Mouse (Mus musculus) left cerebral cortex, adult 9 months (tissue): Measurements from ENCODE around the gene Cnih2.
A peak's percentile ranks its signal among the peaks of the same experiment; 100 is the strongest.

ENCODE experiments used
- DNase-seq, 2 experiments: peaks; one replicate each; pipeline ENCODE4 v3.0.0; 2022; ENCODE audit warnings: low spot score in 2 of 2

The Cnih2 gene

DNA sequence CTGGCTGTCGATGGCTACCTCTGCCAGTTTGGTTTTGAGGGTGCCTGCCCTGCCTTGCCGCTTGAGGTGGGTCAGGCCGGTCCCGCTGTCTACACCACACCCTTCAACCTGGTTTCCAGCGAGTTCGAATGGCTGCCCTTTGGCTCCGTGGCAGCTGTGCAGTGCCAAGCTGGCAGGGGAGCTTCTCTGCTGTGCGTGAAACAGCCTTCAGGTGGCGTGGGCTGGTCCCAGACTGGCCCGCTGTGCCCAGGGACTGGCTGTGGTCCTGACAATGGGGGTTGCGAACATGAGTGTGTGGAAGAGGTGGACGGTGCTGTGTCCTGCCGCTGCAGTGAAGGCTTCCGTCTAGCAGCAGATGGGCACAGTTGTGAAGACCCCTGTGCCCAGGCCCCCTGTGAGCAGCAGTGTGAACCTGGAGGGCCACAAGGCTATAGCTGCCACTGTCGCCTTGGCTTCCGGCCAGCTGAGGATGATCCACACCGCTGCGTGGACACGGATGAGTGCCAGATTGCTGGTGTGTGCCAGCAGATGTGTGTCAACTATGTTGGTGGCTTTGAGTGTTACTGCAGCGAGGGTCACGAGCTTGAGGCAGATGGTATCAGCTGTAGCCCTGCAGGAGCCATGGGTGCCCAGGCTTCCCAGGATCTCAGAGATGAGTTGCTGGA lies 29.6 kb downstream of the Cnih2 start:
- no peak for DNase-seq

DNA sequence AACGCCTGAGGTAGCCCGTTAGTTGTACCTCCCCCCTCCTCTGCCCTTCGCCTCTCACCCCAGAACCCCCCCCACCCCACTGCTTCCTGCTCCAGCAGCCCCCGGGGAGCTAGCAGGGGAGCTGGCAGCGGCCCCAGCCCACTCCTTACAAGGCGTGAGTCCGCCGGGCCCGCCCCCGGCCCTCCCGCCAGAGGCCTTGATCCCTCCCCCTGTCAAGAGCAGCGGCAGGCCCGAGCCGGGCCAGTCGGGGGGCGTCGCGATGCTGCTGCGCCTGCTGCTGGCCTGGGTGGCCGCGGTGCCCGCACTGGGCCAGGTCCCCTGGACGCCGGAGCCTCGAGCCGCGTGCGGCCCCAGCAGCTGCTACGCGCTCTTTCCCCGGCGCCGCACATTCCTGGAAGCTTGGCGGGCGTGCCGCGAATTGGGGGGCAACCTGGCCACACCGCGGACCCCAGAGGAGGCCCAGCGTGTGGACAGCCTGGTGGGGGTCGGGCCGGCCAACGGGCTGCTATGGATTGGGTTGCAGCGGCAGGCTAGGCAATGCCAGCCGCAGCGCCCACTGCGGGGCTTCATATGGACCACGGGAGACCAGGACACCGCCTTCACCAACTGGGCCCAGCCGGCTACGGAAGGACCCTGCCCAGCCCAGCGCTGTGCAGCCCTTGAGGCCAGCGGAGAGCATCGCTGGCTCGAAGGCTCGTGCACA lies 30.3 kb downstream of the Cnih2 start, which contains the start of gene Cd248:
Gene Cd248 (plus strand): TSS at position 212 of the 703 bp plus-strand sequence.
- no peak for DNase-seq

DNA sequence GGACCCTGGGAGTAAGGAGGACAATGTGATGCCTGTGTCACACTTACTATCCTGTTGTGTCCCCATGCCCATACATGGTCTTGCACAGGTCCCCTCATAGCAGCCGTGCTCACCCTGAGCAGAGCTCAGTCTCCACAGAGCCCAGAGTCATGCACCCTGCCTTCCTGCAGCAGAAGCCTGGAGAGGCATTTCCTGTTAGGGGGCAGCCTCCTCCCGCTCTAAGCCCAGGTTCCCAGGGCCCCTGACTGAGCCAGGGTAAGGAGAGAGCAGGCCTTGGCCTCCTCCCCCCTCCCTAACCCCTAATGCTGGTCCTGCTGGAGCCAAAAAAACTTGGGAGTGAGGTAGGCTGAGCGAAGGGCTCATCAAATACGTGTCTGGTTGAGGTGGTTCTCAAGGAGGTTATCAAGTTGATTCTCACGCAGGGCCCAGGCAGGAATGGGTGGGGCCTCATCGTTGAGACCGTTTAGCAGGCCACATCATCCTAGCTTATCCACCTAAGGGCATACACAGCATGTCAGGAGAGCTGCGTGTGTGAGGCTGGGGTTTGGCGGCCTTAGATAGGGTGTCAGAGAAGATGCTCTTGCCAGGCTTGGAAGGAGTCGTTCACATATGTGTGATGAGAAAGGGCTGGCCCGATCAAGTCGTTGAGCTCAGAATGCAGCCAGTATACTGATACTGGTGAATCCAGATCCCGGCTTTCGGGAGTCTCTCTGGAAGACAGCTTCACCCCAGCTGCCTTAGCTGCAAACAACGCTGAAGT lies 31.1 kb downstream of the Cnih2 start:
- no peak for DNase-seq

DNA sequence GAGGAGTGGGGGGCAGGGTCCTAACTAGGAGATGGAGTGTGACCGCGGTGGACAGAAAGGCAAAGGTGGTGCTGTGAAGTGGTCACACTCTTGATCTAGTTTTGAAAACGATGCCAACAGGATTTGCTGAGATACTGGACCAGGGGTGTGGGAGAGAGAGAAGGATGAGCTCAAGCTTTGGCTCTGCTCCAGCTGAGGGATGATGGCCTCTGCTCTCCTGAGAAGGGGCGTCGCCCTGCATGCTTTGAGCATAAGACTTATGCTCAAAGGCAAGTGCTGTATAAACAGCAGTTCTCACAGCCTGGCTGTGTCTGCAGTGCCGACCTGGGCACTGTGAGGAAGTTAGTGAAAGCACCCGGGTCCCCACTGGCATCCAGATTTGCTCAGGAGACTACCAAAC lies 33.2 kb downstream of the Cnih2 start:
- no peak for DNase-seq

DNA sequence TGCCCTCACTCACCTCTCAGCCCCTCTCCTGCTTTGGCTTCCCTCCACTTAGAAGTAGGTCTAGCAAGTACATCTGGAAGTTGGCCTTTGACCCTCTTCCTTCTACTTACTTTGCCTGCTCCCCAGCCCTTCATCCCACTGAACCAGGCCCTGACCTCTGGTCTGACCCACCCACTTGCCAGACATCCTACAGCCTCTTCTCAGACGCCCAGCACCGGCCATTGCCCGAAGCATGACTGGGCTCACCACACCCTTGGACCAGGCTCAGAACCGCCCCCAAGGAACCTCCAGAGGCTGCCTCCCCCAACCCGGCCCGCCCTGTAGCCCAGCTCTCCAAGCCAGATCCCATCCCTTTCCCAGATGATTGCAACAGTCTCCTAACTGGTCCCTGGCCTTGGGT lies 35.9 kb downstream of the Cnih2 start:
- no peak for DNase-seq

DNA sequence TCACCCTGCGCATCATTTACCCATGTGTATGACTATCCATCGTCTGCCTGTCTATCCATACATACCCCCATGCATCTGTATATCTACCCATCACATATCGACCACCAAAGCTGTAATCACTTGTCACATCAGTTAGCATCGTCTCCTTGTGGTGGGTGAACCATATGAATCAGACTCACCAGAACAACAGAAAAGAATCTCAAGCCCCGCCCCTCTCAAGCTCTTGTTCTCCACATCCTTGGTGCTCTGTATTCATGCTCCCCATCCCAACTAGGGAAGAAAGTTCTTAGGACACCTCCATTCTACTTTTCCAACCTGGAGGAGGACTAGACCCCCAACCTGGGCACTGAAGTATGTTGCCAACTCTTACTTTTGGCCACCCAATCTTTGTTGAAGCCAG lies 36.3 kb downstream of the Cnih2 start:
- DNase-seq = no peak

DNA sequence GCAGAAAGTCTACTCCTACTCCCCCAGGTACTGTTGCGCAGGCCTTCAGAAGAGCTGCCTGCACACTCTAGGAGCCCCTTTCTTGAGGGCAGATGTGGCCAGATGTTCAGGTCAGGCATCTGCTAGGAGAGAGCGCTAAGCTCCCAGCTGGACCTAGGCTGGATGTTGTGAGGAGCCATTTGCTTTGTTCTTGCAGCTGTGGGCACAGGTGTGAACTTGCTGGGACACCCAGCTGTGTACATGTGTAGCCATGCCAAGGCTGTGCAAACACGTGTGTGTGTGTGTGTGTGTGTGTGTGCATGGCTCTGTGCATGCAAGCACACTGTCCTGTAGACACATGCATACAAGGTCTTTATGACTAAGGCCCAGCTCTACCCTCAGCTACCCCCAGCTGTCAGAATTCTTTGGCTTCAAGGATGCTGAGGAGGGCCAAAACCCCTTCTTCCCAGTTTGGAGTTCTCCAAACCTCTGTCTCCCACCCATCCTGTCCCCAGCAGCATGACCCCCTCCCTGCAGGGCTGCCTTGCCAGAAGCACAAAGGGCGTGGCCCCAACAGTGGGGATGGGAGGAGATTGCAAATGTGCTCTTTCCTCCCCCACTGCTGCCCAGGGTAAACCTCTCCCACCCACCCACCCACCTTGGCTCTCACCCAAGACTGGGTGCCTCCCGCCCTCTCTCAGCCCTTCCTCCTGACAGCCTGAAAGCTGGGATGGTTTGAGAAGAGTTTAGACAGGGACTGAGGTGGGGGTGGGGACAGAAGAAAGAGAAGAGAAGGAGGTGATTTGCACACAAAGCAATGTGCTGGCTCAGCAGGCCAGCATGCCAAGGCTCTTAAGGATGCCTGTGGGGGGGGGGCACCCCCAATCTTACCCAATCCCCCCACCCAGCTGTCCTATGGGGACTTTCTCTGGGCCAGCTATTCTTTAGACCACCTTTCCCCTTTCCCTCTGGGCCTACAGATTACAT lies 37.7 kb downstream of the Cnih2 start:
- DNase-seq = no peak

DNA sequence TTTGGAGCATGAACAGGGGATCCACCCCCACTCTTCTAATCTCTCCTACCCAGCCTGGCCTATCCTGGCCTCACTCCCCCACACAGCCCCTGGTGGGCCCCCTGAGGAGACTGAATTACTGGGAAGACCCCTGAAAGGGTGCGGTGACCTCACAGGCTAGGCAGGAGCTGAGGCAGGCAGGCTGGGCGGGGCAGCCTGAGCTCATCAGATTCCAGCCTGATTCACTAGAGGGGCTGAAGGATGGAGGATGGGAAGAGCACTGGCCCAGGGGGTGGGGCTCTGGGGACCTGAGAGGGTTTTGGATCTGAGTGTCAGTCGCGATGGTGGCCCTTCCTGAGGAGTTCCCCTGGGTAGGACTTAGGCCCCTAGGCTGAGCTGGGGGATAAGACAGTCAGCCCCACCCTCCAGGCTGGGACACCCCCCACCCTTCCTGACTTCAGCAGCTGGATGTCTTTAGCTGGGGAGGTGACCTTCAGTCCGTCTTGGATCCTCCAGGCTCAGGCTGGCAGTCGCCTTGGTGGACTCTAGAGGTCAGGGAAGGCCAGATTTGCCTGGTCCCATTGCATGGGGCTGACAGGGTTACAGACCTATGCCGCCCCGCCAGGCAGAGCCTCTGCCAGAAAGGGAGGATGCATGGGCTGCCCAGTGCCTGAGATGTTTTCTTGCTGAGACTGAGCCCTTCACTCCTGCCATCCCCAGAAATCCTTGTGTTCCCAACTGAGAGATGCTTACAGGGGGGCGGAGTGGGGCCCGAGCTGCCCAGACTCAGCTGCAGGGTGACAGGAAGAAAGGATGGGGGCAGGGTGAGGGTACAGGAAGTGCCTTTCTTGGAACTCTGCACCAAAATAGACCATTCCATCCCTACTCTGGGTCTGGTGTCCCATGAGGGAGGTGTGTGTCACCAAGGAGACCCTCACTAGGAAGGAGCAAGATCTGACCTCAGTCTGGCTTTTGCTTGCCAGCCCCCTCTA lies 39.2 kb downstream of the Cnih2 start:
- no peak for DNase-seq

DNA sequence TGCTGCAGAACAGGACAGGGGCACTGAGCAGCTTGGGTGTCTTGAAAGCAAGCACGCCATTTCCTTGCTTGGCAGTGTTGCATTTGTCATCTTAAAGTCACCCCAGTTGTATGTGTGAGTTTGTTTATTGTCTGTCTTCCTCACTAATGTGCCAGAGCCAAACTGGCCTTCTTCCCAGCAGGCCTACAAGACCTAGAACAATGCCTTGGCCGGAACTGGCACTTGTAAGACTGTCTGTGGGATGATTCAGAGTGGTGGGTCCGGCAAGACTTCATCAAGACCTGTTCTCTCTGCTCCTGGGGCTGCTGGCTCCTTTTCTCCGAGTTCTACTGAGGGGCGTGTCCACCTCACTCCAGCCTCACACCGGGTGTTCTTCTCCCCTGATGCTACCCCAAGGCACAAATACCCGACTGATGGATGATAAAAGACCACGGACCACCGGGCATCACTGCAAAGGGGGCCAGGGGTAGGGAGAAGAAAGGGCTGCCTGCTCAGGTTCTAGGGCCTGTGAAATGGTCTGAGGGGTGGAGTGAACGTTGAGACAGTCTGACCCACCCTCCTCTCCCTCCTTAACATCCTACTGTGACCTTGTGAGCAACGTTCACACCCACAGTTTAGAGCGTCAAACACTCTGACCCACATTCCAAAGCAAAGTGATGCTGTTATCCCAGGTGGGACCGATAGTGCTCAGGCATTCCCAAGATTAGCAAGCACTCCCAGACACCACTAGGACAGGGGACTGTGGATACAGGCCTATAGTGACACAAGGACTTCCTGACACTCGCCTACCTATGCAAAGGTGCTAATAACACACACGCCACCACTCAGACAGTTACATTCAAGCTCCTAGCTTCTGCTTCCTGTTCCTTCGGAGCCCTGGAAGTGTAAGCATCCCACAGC lies 40.2 kb downstream of the Cnih2 start:
- DNase-seq = no peak

DNA sequence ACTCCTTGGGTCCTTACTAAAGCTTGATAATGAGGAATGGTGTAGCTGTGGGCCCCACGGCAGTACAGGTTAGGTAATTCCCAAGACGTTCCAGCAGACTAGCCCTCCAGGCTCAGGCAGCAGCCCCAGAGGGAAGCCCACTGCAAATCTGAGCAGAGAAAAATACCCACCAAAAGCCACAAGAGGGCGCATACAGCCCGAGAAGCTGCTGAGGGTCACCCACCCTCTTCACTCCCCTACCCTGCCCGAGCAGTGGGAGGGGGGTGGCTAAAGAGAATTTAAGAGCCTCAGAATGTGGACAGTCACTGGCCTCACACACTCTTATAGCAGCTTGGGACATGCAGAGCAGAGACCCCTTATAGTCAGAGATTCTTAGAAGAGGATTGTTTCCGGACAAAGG lies 42.1 kb downstream of the Cnih2 start:
- no peak for DNase-seq

DNA sequence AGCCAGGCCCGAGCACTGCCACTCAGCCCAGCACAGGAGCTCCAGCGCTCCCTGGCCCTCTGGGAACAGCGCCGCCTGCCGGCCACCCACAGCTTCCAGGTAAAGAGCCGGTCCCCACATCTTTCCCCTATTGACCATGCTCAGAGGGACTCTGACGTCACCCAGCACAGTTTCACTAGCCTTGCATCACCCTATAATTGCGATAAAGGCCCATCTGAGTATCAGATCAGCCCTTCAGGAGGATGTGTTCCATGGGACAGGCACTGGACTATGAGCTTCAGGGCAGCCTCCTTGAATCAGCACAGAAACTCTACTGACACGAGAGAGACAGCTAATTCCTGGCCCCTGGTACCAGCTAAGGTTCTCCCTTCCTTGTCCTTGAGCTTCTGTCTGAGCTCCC lies 44.4 kb downstream of the Cnih2 start:
- no peak for DNase-seq

DNA sequence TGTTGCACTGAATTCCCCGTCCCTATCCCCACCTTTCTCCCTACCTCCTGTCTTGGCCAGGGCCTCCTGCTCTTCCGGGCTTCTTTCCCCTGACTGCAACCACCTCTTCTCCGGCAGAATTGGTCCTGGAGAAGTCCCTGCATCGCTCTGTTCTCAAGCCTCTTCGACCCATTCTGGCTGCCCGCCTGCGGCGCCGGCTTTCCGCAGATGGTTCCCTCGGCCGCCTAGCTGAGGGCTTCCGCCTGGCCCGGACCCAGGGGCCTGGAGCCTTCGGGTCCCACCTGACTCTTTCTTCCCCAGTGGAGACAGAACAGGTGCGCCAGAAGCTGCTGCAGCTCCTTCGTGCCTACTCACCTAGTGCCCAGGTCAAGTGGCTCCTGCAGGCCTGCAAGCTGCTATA lies 45.5 kb downstream of the Cnih2 start:
- DNase-seq = no peak

DNA sequence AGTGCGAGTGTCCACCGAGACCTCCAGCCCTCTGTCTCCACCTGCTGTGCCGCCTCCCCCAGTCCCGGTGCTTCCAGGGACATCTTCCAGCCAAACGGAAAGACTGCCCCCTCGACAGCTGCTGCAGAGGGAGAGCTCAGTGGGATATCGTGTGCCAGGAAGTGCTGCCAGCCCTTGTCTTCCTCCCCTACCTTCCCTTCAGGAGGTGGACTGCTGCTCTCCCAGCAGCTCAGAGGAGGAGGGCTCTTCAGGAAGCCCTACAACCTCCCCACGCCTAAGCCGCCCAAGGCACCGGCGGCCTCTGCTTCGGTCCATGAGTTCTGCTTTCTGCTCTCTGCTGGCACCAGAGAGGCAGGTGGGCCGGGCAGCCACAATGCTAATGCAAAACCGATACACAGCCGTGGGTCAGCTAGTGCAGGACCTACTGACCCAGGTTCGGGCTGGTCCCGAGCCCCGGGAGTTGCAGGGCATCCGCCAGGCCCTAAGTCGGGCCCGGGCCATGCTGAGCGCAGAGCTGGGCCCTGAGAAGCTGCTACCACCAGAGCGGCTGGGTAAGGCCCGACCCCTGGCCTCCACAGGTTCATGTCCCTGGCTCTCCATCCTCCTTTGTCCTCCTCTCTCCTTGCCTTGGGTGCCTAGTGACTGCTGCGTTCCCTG lies 46.0 kb downstream of the Cnih2 start:
- no peak for DNase-seq

DNA sequence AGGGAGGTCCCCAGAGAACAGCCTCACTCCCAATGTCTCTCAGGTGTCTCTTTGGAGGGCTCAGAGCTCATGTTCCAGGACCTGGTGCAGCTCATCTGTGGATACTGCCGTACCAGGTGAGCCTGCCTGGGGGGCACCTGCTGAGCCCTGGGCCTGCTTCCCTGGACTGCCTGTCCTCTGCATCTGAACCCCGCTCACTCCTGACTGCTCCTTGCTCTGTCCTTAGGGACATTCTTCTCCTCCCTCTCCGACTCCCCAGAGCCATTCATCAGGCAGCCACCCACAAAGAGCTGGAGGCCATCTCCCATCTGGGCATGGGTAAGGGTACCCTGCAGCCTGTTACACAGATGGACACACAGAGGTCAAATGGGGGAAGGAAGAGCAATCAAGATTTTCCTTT lies 46.8 kb downstream of the Cnih2 start:
- DNase-seq = no peak

DNA sequence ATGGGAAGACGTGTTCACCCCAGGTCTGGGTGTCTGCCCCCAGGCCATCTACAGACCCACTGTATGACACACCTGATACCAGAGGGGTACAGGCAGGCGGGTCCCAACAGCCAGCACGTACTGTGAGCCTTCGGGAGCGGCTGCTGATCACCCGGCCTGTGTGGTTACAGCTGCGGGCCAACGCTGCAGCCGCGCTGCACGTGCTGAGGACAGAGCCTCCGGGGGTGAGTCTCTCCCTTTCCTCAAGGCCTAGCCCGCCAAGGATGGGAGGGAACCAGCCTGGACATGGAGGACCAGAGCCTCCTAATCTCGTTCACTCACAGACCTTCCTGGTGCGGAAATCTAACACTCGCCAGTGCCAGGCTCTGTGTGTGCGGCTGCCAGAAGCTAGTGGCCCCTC lies 47.3 kb downstream of the Cnih2 start:
- DNase-seq = no peak

DNA sequence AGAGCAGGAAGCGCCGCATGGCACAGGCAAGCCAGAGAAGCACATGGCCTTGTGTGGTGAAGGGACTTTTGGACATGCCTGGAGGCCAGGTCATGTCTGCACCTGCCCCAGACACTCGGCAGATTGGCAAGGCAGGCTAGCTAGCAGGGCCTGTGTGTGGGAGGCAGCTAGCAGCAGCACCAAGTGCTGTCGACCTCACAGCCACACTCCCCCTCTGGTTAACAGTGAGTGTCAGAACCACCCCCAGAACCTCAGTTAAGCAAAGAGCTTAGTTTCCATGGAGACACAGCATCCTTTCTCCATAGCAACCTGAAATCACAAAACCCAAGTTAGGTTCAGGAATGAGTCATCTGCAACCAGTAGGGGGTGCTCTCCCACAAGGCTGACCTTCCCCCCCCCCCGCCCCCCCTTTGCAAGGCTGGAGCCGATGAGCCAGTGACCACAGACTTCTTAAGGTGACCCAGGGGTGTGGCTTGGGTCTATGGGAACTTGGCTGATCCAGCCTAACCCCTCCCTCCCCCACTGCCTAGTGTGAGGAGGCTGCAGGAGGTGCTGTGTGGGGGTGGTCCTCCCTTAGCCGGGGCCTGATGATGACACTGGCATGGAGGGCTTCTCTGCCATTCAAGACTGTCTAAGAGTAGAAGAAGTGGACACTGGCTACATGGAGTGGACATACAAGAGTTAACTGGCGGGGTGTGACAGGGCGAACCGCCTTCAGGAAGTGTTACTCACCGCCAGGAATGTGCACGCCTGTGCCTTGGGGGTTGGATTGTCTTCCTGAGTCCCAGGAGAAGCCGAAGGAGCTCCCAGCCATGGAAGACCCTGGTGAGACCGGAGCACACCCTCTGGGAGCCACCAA lies 48.0 kb downstream of the Cnih2 start, which contains the start of gene Rin1:
Gene Rin1 (plus strand): TSS at position 435 of the 859 bp plus-strand sequence.
- peak; percentile 84 to 89 for DNase-seq

DNA sequence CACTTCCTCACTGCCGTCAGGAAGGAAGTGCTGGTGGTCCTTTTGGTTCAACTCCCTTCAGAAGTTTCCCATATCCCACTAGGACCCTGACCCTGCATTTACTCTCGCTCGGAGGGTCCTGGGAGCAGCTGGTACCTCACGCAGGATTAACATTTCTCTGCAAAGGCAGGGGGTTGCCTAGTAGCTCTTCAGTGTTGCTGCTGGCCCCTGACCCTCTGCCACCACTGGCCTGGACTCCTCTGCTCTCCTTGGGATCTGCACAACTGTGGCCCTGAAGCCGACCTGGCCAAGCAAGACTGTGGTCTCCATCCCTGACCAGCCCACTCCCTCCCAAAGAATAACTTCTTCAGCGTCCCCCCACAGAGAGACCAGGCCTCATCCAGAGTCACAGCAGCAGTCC lies 49.0 kb downstream of the Cnih2 start:
- no peak for DNase-seq
